Mouse (Mus musculus) skeletal muscle tissue, adult 2 months (tissue): ENCODE measurements around the gene Polr2f.
A peak's percentile ranks its signal among the peaks of the same experiment; 100 is the strongest.

ENCODE experiments used
- DNase-seq: peaks from one replicate; pipeline ENCODE4 v3.0.0-alpha.2; 2012; ENCODE audit warnings: low read depth, low spot score

Polr2f gene

DNA sequence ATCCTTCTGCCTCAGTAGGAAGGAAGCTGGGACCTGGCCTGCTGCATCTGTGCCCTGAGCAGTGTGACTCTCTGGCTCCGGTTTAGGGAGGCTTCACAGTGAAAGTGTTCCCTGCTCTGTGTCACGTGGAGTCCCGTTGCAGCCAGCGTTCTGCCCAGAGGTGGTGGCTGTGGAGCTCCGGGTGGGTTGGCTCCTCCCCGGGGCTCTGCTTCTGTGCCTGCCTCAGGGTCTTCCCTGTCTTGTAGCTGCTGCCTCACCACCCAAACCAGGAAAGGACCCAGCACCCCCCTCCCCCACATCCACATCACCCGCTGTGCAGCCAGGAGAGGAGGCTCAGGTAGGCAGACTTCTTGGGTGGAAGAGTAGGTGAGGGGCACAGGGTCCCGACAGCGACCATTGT lies 21.3 kb upstream of the Polr2f start:
- no peak for DNase-seq

DNA sequence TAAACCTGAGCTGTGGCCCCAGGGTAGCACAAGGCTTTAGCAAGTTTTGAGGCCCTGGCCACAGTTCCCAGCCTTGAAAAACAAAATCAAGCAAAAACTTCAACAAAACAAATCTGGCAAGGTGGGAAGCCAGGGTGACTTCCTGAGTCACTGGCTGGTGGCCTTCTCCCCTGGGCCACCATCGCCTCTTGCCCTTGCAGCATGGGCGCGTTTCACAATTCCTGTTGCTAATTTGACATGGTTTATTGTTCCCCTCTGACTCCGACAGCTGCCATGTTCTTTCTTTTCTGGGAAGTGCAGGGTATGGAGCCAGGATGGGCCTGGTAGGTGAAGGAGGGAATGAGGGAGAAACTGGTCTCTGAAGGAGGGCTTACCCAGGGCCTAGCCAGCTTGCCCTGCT lies 18.7 kb upstream of the Polr2f start:
- DNase-seq = no peak

GRCm38 (mm10) chr15:79122546-79122945 lies 18.3 kb upstream of the Polr2f start:
- no peak for DNase-seq

- peak; percentile 69 for DNase-seq
These were observed 17.1 kb upstream of the Polr2f start for GRCm38 (mm10) chr15:79123751-79124150.

DNA sequence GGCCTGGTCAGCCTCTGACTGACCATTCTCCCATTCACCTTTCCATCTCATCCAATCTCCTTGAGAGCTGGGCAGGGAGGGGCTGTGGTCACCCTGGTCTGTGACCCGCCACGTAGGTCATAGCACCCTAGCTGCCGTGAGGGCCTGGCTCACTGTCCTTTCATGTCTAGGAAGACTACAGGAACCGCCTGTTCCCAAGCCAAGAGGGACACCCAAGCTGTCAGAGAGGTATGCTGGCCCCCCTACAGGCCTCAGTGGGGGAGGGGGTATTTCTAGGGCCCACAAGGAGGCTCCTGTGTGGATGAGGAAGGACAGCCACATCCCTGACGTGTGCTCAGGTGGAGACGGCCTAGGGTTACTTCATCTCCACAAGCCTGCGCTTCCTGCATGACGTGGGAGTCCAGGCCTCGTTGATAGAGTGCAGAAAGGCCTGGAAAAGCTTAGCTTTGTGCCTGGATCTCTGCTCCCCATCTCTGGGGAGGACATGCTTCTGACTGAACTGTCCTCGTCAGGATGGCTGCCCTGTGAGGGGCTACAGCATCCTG lies 16.4 kb upstream of the Polr2f start:
- DNase-seq = no peak

GRCm38 (mm10) chr15:79126217-79126932 lies 14.4 kb upstream of the Polr2f start:
- peak; percentile 45 for DNase-seq

DNA sequence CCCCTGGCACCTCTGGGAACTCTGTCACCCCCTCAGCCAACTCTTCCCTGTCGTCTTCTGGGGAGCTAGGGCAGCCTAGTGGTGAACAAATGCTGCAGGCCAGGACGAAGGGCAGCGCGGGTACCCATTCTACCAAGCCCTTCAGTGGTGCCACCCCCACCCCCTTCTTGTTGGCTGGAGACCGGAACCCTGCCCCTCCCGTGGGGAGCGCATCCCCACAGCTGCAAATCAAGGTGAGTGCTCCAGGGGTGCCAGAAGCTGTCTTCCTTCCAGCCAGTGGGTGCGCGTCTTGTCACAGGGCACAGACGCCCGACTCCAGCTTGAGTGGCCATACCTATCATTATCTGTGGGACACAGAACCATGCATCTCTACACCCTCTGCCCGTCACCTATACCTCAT lies 13.7 kb upstream of the Polr2f start:
- no peak for DNase-seq

DNA sequence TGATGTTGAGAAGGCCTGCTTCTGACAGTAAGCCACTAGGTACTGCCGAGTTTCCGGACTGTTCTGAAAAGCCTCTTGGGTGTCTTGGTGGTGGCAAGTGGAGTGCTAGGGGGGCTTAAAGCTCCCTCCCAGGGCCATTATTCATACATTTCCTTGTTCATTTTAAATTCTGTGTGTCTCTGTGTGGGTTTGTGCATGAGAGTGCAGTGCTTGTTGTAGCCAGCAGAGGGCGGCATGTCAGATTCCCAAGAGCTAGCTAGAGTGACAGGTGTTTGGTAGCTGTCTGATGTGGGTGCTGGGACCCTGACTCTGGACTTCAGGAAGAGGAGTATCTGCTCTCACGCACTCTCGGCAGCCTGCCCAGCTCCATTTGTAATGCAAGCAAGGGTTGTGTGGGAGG lies 12.6 kb upstream of the Polr2f start:
- DNase-seq = no peak

DNA sequence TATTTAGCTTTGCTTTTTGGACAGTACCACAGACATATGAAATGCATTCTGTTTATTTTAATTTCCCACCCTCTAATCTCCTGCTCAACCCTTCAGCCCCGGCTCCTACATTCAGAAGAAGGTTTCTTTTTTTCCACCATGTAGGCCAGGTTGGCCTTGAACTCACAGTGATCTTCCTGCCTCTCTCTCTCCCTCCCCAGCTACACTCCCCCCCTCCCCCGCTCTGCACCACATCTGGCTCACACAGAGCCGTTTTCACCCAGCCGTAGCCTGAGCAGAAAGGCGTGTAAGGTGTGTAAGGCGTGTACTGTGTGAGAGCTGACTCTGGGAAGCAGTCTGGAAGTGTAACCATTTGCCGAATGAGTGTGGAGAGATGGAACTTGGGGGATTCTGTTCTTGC lies 11.5 kb upstream of the Polr2f start:
- no peak for DNase-seq

DNA sequence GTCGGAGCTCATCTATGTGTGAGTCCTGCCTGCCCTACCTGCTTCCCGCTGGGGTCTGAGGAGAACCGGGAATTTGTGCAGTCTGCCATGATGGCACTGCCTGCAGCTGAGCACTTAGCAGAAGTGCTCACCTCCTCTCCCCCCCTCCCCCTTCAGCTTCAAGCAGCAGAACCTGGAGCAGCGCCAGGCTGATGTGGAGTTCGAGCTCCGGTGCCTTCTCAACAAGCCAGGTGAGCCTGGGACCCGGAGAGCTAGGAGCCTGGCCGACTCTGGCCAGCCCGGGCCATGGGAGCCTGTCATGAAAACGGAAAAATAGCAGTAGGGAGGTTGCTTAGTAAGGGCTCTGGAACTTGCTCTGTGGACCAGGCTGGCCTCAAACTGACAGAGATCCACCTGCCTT lies 10.0 kb upstream of the Polr2f start:
- DNase-seq = no peak

- DNase-seq = peak; percentile 93
These were observed 9.4 kb upstream of the Polr2f start for GRCm38 (mm10) chr15:79131442-79131841.

DNA sequence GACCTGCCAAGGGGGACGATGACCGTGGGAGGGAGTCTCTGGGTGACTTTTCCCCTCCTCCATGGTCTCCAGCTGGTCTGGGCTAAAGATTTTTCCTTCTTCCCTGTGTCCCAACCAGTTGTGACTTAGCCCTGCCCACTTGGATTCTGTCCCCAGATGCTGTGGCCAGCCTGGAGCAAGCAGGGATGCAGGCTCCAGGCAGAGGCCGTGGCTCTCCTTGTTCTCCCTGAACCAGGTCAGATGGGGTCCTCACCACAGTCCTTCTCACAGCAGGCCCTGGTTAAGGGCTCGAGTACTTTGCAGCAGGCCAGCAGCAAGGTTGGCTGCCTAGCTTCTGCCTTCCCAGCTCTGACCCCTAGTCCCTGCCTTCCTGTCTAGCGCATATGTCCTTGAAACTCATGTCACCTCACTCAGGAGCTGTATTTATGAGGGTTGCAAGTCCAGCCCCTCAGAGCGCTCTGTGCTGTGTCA lies 7.6 kb upstream of the Polr2f start:
- no peak for DNase-seq

DNA sequence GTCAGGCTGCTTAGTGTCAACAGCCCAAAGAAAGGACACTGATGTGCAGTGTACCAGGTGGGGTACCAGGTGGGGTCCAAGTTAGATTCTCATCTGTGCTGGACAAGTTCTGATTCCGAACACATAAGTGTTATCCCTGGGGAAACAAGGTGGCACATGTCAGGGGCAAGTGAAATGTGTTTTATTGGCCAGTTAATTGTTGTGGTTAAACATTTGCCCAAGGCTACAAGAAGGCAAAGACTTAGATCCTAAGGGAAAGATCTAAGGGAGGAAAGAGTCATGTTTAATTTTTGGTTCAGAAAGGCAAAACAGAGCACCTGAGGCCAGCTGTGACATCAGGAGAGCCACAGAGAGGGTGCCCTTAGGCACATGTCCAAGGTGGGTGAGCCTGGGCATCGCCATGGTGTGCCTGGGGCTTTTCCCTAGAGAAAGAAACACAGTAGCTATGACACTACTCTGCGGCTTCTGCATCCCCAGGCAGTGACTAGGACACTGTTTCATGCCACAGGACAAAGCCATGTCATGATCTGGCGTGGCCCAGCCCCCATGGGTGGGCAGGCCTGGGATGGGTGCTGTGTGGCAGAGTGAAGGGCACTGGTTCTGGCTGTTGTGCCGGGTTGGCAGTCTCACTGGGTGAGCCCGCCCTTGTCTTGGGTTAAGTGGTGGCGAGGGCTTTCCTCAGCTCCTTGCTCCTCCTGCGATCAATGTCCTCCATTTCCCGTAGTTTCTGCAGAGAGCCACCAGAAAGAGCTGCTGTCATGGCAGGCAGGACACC lies 6.1 kb upstream of the Polr2f start:
- no peak for DNase-seq

- DNase-seq = no peak
These were observed 5.5 kb upstream of the Polr2f start for GRCm38 (mm10) chr15:79135332-79135731.

DNA sequence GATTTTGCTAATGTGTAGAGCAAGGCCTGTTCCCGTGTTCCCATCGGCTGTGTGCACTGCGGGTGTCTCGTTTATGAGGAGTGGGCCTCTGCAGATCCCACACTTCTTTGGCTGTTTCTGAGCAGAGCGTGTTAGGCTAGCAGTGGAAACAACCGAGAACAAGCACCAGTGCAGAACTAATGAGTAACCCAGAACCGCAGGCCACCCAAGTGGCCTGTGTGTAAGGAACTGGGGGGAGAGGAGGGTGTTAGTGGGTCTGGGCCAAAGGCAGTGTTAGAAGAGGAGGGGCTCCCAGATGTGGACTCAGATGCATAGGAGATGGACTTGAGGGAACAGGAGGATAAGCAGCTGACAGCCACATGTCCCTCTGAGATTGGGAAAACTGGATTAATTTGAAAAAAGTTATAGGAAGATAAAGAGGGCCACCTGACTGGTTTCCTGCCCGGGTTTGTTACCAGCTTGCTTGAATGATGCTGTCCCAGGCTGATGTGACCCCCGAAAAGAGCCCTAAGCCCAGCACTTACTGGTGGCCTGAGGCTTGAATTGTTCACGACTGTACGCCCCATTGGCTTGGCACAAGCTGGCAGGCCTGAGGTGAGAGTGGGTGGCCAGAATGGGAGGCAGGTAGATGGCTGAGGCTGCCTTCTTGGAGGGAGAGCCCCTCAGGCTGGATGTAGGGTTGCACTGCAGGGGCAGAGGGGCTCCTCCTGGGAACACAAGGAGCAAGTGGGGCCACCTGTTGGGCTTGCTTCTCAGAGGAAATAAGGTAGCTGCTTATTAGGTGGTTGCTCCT lies 4.8 kb upstream of the Polr2f start:
- no peak for DNase-seq

GRCm38 (mm10) chr15:79139640-79140039 lies 1.2 kb upstream of the Polr2f start:
- no peak for DNase-seq

DNA sequence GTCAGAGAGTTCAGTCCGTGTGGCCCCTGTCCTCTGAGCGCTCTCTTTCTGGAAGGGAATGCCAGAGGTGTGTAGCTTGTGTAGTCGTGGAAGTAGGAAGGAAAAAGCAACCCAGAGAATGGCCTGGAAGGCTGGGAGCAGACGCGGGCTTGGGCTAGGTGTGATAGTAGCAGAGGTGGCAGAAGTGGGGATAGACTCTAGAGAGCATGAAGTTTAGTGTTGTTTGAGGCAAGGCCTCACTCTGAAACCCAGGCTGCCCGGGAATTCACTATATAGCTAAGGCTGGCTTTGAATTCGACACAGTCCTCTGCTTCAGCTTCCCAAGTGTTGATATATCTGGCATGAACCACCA lies 733 bp downstream of the Polr2f start:
- DNase-seq = no peak

DNA sequence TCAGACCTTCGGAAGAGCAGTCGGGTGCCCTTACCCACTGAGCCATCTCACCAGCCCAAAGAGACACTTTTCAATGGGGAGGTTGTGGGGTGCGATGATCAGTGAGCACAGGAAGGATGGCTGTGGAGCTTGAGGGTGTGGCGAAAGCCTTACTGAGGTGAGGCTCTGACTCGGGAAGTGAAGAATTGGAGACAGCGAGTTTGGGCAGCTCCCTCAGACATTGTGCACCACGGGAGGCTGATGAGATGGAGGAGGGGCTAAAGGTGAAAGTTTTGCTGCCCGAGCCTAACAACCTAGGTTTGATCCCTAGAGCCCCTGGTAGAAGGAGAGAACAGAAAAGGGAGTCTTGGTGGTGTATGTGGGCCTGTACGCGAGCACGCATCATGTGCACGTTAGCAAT lies 2.5 kb downstream of the Polr2f start:
- no peak for DNase-seq

DNA sequence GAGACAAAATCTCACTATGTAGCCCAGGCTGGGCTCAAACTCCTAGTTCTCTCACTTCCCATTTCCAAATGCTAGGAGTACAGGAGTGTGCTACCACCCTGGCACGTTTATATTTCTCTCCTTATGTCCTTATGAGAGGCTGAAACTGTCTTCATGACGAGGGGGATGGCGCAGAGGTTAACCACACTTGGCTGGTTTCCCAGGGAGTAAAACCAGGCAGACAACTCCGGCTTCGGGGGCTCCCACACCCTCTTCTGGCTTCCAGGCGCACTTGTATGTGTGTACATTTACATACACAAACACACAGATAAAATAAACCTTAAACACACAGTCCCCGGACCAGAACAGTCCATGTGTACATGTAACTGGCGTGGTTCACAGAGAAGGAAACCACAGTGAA lies 3.2 kb downstream of the Polr2f start:
- DNase-seq = no peak

DNA sequence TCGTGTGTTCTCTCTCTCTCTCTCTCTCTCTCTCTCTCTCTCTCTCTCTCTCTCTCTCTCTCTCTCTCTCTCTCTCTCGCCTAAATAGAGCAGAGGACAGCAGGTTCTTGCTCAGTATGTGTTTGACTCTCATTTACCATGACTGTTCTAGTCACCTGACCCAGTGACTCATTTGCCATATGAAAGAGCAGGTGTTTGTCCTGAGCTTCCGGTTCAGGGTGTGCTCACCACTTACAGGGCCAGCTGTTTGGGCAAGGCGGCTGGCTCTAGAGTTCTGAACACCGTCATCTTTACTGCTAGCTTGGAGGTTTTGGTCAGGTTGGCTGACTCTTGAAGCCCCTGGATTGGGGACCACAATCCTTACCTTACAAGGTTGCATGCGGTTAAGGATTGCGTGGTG lies 4.7 kb downstream of the Polr2f start:
- DNase-seq = no peak

- DNase-seq = peak; percentile 74
These were observed 7.7 kb downstream of the Polr2f start for GRCm38 (mm10) chr15:79148533-79148932.

DNA sequence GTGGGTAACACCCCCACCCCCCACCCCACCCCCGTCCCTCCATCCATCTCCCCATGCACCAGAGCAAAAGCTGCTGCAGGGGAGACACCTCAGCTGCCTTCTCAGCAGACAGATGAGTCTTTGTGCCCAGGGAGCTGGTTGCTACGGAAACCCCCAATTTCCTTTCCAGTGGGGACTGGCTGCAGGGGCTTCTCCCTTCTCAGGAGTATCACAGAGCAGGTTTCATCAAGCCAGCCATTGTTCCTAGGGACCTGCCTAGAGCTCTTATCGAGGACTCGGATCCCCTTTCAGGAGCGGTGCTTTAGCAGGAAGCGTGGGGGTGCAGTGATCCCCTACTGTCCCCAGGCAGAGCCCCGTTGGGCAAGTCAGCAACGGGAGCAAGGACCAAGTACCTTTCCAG lies 11.1 kb downstream of the Polr2f start:
- DNase-seq = no peak
